Mouse (Mus musculus): ENCODE measurements at regions not wholly inside any gene's neighbourhood (a gene's known extent, or its start where the extent isn't known, plus 50 kb on each side); places are given as distances from the start of the nearest gene placed in this dataset.
A peak's percentile ranks its signal among the peaks of the same experiment; 100 is the strongest.

DNA sequence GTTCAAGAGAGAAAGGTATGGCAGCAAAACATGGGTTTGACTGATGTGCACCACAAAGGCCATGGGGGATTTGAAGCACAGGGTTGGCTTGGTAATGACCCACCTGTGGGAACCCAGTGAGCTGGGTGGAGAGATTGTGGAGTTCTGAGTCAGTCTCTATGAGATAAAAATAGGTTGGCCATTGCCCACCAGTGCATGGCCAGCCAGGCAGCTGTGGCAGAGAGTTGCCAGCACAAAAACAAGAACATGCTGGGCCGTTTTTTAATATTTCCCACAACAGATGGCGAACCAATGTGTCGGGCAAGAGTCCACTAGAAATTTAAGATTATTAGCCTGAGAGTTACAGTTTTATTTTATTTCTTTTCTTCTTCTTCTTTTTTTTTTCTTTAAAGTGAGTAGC is 205.6 kb upstream of the Arhgap24 start:
- in situ Hi-C loops (cut with MboI; ENCODE audit: low pct_unique_long_range_greater_than_20kb) = no loop called here

DNA sequence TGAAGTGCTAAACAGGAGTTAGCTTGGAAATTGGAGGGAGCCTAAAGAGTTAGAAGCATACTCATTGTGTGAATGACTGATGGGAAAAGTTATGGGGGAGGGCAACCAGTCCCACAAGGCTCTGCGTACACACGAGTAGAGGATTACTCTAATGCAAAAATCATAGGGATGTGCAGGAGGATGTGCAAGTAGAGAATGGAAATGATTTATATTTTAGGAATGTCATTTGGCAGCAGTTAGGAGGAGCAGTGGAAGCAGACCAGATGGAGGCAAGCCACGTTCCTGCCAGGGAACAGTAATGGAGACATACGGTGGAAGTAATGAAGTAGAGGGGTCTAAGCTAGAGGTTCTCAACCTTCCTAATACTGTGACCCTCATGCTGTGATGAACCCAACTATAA is 194.1 kb upstream of the Arhgap24 start:
- ChIA-PET CTCF (interaction anchor here (0.8 to 1.3 kb wide), 3 partner anchors 17 to 38 kb away, joined by 3 read pairs; no protein-coding TSS in a partner anchor), POLR2A (no interaction called here)
- peaks cover 9% of the 10 kb centered on the region for H3K27me3 ChIP-seq
- TF ChIP-seq CTCF (IDR thresholded peaks at IDR 0.05) = no peak
- in situ Hi-C loops (cut with MboI; ENCODE audit: low pct_unique_long_range_greater_than_20kb) = no loop called here
- ATAC-seq (no peak), DNase-seq (ENCODE audit: low read depth, low spot score) (no peak)

More for the DNA sequence above, 205.6 kb upstream of the Arhgap24 start:
- no peaks in the 10 kb centered on the region for H3K27me3 ChIP-seq
- DNase-seq (ENCODE audit: low read depth, low spot score) (no peak), ATAC-seq (no peak)
- TF ChIP-seq CTCF (IDR thresholded peaks at IDR 0.05) = no peak
- POLR2A ChIA-PET = no interaction called here
- CTCF ChIA-PET = no interaction called here

GRCm38 (mm10) chr5:102290866-102291265 is 190.3 kb upstream of the Arhgap24 start:
- TF ChIP-seq CTCF (IDR thresholded peaks at IDR 0.05) = no peak
- in situ Hi-C loops (cut with MboI; ENCODE audit: low pct_unique_long_range_greater_than_20kb) = no loop called here
- ATAC-seq (no peak), DNase-seq (ENCODE audit: low read depth, low spot score) (no peak)
- ChIA-PET POLR2A (no interaction called here), CTCF (no interaction called here)
- no peaks in the 10 kb centered on the region for H3K27me3 ChIP-seq

GRCm38 (mm10) chr5:102295564-102295963 is 185.6 kb upstream of the Arhgap24 start:
- ATAC-seq = no peak
- TF ChIP-seq CTCF (IDR thresholded peaks at IDR 0.05) = no peak
- H3K27me3 ChIP-seq = peaks cover 7% of the 10 kb centered on the region
- ChIA-PET CTCF (no interaction called here), POLR2A (no interaction called here)
- in situ Hi-C loops (cut with MboI; ENCODE audit: low pct_unique_long_range_greater_than_20kb) = no loop called here
- DNase-seq (ENCODE audit: low read depth, low spot score) = no peak

DNA sequence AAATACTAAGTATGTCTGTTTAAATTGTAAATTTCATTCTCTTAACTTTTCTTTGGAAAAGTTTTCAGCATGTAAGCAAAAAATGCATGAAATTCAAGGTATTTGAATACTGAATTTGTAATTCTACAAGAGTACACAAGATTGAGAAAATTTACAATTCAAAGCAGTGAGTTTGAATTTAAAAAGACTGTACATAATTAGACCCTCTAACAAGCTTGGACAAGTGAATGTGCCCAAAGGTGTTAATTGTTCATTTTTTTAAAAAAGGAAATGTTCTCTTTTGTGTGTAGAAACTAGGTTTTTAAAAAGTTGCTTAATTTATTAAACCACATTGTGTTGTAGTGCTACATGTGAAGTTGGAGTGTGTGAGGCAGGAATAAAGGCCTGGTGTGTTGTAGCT is 174.9 kb upstream of the Arhgap24 start:
- ChIA-PET POLR2A (no interaction called here), CTCF (interaction anchor here (1.9 kb wide), 1 partner anchor 18 kb away, joined by 6 read pairs; no protein-coding TSS in a partner anchor)
- H3K27me3 ChIP-seq = no peaks in the 10 kb centered on the region
- ATAC-seq (no peak), DNase-seq (ENCODE audit: low read depth, low spot score) (no peak)
- in situ Hi-C loops (cut with MboI; ENCODE audit: low pct_unique_long_range_greater_than_20kb) = no loop called here
- TF ChIP-seq CTCF (IDR thresholded peaks at IDR 0.05) = no peak

DNA sequence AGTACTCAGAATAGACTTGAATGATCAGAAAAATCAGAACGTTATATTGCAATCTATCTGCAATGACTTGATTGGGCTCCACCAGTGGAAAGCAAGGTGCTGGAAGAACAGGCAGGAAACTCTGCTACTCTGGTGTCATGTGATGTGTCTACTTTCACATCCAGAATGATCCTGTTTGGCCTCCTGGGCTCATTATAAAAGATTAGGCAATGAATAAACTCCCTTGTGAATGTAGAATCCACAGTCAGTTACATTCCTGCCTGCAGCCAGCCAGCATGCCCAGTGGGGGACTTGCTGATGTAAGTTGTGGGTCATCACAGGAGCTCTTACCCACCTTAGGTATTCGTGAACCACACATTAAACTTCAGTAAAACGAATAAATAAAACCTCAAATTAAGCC is 174.5 kb upstream of the Arhgap24 start:
- POLR2A ChIA-PET = no interaction called here
- CTCF ChIA-PET = interaction anchor here (1.9 kb wide), 1 partner anchor 18 kb away, joined by 6 read pairs; no protein-coding TSS in a partner anchor
- in situ Hi-C loops (cut with MboI; ENCODE audit: low pct_unique_long_range_greater_than_20kb) = no loop called here
- peak; percentile 69 for DNase-seq (ENCODE audit: low read depth, low spot score)
- TF ChIP-seq CTCF (IDR thresholded peaks at IDR 0.05) = no peak
- no peaks in the 10 kb centered on the region for H3K27me3 ChIP-seq
- peak; percentile 73 for ATAC-seq

DNA sequence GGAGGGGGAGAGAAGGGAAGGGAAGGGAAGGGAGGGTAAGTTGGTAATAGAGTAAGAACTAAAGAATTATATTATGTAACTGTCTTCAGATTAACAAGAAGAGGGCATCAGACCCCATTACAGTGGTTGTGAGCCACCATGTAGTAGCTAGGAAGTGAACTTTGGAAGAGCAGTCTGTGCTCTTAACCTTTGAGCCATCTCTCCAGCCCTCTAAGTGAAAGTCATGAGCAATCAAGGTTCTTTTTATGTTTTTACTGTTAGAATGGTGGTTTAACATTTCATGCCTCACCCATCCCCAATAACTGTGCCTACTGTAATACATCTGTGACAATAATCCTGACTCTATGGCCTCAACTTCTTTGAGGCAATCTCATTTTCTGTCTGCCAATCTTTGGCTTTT is 169.6 kb upstream of the Arhgap24 start:
- H3K27me3 ChIP-seq = peaks cover 2% of the 10 kb centered on the region
- ATAC-seq (no peak), DNase-seq (ENCODE audit: low read depth, low spot score) (no peak)
- CTCF ChIA-PET = no interaction called here
- POLR2A ChIA-PET = no interaction called here
- TF ChIP-seq CTCF (IDR thresholded peaks at IDR 0.05) = no peak
- in situ Hi-C loops (cut with MboI; ENCODE audit: low pct_unique_long_range_greater_than_20kb) = no loop called here

- no peak for TF ChIP-seq CTCF (IDR thresholded peaks at IDR 0.05)
- in situ Hi-C loops (cut with MboI; ENCODE audit: low pct_unique_long_range_greater_than_20kb) = no loop called here
- POLR2A ChIA-PET = no interaction called here
- CTCF ChIA-PET = no interaction called here
- ATAC-seq = no peak
- H3K27me3 ChIP-seq = peaks cover 4% of the 10 kb centered on the region
- DNase-seq (ENCODE audit: low read depth, low spot score) = no peak
Measured at GRCm38 (mm10) chr5:102328197-102328784, 152.9 kb upstream of the Arhgap24 start.

DNA sequence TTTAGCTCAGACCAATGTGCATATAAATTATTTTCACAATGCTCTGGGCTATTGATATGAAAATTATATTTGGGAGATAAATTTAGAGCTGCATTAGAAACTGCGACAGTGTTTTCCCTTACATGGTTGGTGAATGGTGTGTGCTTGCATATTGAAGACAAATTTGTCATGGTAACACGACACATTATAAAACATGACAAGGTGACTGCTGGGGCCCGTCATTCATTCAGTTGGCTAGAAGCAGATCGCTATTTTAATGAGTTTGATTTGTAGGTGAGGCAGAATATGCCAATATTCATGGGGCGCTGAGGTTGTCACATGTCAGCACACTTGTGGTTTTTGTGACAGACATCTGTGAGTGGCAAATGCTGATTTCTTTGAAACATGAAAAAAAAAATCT is 147.3 kb upstream of the Arhgap24 start:
- in situ Hi-C loops (cut with MboI; ENCODE audit: low pct_unique_long_range_greater_than_20kb) = no loop called here
- ATAC-seq = no peak
- no peaks in the 10 kb centered on the region for H3K27me3 ChIP-seq
- ChIA-PET POLR2A (no interaction called here), CTCF (no interaction called here)
- no peak for DNase-seq (ENCODE audit: low read depth, low spot score)
- no peak for TF ChIP-seq CTCF (IDR thresholded peaks at IDR 0.05)

- in situ Hi-C loops (cut with MboI; ENCODE audit: low pct_unique_long_range_greater_than_20kb) = no loop called here
- CTCF ChIA-PET = no interaction called here
Measured at GRCm38 (mm10) chr5:102334442-102335197, 146.6 kb upstream of the Arhgap24 start.

DNA sequence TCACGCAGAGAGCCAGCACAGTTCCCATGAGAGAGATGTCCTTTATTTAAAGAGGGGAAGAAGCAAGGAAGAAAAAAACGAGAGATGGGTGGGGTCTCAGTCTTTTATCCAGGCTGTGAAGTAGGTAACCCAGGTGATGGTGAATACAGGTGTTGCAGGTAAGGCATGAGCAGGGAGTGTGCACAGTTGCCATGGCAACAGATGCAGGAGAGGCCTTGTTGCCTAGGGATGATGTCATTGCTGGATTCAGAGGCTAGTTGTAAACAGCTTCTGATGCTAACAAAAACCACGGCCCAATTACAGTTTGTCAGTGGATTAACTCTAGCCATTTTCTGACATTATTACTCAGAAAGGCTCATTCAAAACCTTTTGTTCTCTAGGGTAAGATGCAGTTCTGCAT is 114.7 kb upstream of the Arhgap24 start:
- in situ Hi-C loops (cut with MboI; ENCODE audit: low pct_unique_long_range_greater_than_20kb) = no loop called here
- DNase-seq (ENCODE audit: low read depth, low spot score) = no peak

More at GRCm38 (mm10) chr5:102334442-102335197, 146.6 kb upstream of the Arhgap24 start:
- ATAC-seq (no peak), DNase-seq (ENCODE audit: low read depth, low spot score) (no peak)
- no peaks in the 10 kb centered on the region for H3K27me3 ChIP-seq
- no peak for TF ChIP-seq CTCF (IDR thresholded peaks at IDR 0.05)
- POLR2A ChIA-PET = no interaction called here

More for the DNA sequence above, 114.7 kb upstream of the Arhgap24 start:
- no peak for ATAC-seq
- ChIA-PET POLR2A (no interaction called here), CTCF (interaction anchor here (1.0 kb wide), 1 partner anchor 26 kb away, joined by 3 read pairs; no protein-coding TSS in a partner anchor)
- TF ChIP-seq CTCF (IDR thresholded peaks at IDR 0.05) = no peak
- peaks cover 2% of the 10 kb centered on the region for H3K27me3 ChIP-seq

All from Patski (cell line).